Mouse (Mus musculus) C2C12 (cell line): ENCODE data around the gene Dimt1.

Source experiments
- CEBPB ChIP-seq: IDR thresholded peaks from one replicate; pipeline ENCODE4 v1.6.1; 2011; ENCODE audit warnings: low read depth, mild to moderate bottlenecking, control low read depth, moderate library complexity
- CTCF ChIP-seq: IDR thresholded peaks from one replicate; pipeline ENCODE4 v1.5.1; 2011; ENCODE audit not compliant: control insufficient read depth, insufficient read depth, insufficient read length
- FOSL1 ChIP-seq: IDR thresholded peaks from one replicate; pipeline ENCODE4 v1.8.0; 2011; ENCODE audit warnings: mild to moderate bottlenecking, low read length; ENCODE audit not compliant: poor library complexity, insufficient read depth, severe bottlenecking
- MAX ChIP-seq: IDR thresholded peaks from one replicate; pipeline ENCODE4 v1.6.1; 2011; ENCODE audit warnings: mild to moderate bottlenecking, control low read depth
- MYOD1 ChIP-seq: IDR thresholded peaks from one replicate; pipeline ENCODE4 v1.6.1; 2011; ENCODE audit warnings: low read depth; ENCODE audit not compliant: control insufficient read depth, insufficient read length
- MYOG ChIP-seq: IDR thresholded peaks from one replicate; pipeline ENCODE4 v1.6.1; 2011; ENCODE audit not compliant: control insufficient read depth, insufficient read length; ENCODE audit errors: extremely low read depth
- USF1 ChIP-seq: IDR thresholded peaks from one replicate; pipeline ENCODE4 v1.6.1; 2011; ENCODE audit warnings: low read depth, mild to moderate bottlenecking, control low read depth, moderate library complexity

DNA sequence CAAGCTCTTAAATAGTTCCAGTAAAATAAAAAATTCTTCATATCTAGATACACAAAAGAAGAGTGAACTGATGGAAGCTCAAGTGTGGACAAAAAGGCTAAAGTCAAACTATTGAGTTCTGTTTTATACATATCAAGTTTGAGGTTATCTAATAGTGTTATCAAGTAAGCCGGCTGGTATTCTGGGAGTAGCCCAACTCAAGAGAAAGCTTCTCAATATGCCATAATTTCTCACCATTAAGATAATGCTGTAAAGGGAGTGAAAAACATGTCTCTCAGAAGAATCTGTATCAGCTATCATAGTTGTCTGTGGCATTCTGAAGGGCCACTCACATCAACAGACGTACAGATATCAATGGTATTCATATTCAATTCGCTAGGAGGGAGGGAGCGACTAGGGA, 61.2 kb downstream of the Dimt1 start:
- no peak for TF ChIP-seq CTCF
- no peak for TF ChIP-seq USF1
- TF ChIP-seq MAX: no peak
- no peak for TF ChIP-seq FOSL1
- no peak for TF ChIP-seq MYOG
- TF ChIP-seq MYOD1: no peak
- no peak for TF ChIP-seq CEBPB
